Mouse (Mus musculus): ENCODE measurements around the gene Capzb. TPM values are rescaled to one million over a fixed set of nuclear protein-coding genes. Genes with fewer than 3 reads are reported as not detected.
A peak's percentile ranks its signal among the peaks of the same experiment; 100 is the strongest.

Gene Capzb
- total RNA-seq, 2 experiments from 2014 or later: 155 to 389 TPM

DNA sequence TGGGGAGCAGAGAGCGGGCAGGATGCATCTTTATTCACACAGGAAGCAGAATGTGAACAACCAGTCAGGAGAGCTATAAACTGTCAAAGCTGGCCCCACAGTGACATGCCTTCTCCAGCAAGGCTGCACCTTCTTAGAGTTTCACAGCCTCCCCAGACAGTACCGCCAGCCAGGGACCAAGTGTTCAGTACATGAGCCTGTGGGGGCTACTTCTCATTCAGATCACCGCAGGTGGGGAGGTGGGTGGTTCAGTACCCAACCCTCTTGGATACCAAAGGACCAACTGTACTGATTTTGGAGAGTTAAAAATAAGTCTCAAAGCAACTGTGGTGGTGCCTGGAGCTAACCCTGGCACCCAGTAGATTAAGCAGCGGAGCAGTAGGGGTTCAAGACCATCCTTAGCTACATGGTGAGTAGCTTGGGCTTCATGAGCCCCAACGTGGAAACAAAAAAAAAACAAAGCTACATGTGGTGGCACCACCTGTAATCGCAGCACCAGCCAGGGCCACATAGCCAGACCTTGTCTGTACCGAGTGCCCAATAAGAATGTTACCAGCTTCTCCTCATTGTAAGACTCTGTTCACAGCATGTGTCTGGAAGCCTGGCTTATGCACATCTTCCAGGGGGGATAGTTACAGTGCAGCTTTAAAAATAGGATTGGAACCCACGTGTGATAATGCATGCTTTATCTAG is 13.8 kb downstream of the Capzb start:
- no peak for ATAC-seq (replicated peaks; ENCODE audit: poor library complexity, severe bottlenecking)

- peak; percentile 55 for ATAC-seq (replicated peaks; ENCODE audit: poor library complexity, severe bottlenecking)
These were observed 15.8 kb downstream of the Capzb start for GRCm38 (mm10) chr4:139208236-139209129.

GRCm38 (mm10) chr4:139209130-139209840 is 16.6 kb downstream of the Capzb start:
- ATAC-seq (replicated peaks; ENCODE audit: poor library complexity, severe bottlenecking): no peak

DNA sequence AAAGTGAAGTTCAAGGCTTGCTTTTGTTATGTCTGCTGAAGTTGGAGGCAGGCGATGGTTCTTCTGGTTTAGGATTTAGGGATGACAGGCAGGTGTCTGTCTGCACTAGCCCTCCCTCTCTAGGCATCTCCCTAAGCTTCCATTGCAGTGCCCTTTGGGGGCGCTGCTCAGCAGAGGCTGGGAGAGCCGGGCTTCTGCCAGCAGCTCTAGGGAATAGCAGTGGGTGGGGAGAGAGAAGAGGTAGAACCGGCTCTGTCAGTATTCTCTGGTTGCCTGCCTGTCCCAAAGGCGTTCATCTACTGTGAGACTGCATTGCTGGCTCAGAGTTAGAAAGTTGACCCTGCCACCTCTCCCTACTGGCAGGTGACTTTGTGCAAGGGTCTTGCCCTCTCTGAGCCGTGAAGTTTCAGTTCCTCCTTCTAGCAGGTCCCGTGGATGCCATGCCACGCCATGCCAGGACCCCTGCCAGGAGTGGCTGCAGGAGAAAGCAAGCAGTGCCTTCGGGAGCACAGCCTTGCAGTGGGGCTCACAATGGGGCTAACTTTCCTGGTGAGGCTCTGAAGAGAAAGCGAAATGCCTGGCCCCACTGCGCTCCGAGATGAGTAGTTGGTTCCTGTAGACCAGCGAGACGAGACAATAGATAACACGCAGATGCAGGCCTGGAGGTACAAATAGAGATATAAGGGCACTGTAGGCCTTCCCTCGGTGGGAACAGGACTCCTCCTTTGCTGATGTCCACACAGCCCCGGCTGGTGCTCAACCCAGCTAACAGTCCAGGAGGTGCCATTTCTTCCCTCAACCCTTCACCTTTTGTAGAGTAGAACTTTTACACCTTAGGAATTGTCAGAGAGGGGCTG is 19.5 kb downstream of the Capzb start:
- peak; percentile 54 for ATAC-seq (replicated peaks; ENCODE audit: poor library complexity, severe bottlenecking)

DNA sequence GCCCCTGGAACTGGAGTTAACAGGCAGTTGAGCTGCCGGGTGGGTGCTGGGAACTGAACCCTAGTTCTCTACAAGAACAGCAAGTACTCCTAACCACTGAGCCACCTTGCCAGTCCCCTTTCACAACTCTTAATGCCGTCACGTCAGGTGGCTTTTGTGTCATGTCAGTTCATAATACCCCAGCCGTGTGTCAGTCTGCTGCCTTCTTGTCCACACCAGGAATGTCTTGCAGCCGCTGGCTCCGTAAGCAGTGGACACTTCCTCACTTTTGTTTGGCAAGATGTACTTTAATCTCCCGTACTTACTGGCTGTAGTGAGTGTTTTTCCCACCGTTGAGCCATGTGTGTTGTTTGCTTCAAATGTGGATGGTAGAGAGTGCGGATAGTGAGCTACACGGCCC is 20.4 kb downstream of the Capzb start:
- no peak for ATAC-seq (replicated peaks; ENCODE audit: poor library complexity, severe bottlenecking)

DNA sequence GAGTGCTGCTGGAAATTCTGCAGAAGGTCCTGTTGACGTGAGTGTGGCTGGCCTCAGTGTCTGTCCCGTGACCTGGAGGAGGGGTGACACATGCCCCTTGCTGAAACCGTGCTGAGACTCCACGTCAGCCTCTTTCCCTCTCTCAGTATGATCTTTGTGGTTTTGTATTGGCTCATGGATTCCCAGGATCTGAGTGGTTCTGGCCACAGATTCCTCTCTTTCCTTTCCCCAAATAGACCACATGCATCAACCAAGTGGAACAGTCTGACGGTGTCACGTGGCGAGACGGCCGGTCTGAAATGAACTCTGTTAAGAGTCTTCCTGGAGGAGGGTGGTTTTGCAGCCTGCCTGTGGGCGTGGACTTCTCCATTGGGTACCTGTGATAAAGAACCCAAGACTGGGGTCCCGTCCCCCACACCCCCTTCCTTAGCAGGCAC is 21.3 kb downstream of the Capzb start:
- peak; percentile 18 for ATAC-seq (replicated peaks; ENCODE audit: poor library complexity, severe bottlenecking)

- ATAC-seq (replicated peaks; ENCODE audit: poor library complexity, severe bottlenecking): no peak
These were observed 23.9 kb downstream of the Capzb start for GRCm38 (mm10) chr4:139216566-139216965.

DNA sequence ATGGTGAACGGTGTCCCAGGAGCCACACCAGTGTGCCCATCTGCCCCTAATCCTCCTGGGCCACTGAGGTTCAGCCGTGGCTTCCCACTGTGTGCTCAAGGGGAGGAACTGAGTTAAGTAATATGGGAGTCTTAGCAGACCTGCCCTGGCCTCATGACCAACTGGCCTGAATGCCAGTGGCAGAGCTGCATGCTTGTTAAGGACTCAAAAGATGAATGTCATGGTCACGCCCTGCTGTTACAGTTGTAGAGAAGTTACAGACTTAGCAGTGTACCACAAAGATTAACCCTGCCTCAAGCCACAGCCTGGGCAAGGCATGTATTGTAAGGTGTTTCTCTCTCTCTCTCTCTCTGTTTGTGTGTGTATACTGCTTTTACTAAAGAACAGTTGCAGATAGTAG is 25.8 kb downstream of the Capzb start:
- no peak for ATAC-seq (replicated peaks; ENCODE audit: poor library complexity, severe bottlenecking)

DNA sequence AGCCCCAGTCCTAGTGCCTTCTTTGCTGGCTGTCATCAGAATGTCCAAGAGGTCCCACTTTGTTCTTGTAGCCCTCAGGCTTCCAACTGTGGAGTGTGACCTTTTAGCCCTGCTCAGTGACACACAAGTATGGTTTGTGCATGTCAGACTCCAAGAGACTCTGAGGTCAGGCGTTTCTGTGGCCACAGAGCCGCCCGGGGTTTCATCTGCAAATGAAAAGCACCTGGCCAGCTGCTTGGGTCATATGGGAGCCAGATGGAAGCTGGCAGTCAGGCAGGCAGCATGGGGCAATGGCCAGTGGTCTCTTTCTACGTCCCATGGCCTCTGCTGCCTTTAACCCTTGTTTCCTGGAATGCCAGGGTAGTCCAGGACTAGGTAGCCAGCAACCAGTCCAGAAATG is 27.0 kb downstream of the Capzb start:
- ATAC-seq (replicated peaks; ENCODE audit: poor library complexity, severe bottlenecking): no peak

DNA sequence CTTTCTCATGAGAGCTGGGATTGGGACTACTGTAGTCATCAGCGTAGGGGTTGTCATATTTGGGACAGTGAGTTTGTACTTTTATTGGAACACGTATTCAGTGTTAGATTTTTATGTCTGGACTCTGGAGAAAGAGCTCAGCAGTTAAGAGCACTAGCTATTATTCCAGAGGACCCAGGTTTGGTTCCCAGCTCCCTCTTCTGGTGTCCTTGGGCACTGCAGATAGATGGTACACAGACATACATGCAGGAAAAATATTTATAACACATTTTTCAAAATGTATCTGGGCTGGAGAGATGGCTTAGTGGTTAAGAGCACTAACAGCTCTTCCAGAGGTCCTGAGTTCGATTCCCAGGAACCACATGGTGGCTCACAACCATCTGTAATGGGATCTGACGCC is 28.3 kb downstream of the Capzb start:
- no peak for ATAC-seq (replicated peaks; ENCODE audit: poor library complexity, severe bottlenecking)

DNA sequence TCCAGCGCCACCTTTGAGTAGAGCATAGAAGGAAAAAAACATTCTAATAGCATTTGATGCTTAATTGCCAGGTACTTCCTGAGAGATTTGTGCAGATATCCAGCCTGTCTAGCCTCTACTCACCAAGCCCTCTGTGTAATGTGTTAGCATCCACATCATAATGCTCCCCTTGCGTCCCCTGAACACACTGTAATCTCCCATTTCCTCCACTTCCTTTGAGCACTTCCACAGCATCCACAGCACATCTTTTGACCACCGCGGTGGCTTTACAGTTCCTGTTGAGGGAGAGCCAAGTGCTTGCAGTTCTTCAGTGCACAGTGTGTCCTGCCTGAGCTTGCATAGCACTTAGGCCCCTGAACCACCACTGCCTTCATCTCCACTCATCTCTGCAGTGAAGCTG is 29.1 kb downstream of the Capzb start:
- peak; percentile 59 for ATAC-seq (replicated peaks; ENCODE audit: poor library complexity, severe bottlenecking)

GRCm38 (mm10) chr4:139225115-139225514 is 32.4 kb downstream of the Capzb start:
- no peak for ATAC-seq (replicated peaks; ENCODE audit: poor library complexity, severe bottlenecking)

DNA sequence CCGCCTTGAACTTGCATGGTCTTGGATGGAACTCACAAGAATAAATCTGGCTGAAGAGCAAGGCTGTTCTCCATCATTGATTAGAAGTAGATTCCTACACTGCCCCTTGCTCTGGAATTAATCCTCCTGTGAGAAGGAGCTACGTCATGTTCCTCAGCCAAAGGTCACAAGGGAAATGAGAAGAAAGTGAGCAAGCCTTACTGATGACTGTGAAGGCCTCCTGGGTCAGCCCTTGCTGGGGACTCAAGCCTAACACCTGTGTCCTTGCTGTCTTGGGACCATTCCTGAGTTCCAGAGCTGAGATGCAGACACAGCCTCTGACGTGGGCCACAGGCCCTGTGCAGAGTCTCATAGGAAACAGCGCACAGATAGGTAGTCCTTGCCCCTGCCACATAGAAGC is 33.2 kb downstream of the Capzb start:
- ATAC-seq (replicated peaks; ENCODE audit: poor library complexity, severe bottlenecking): no peak

DNA sequence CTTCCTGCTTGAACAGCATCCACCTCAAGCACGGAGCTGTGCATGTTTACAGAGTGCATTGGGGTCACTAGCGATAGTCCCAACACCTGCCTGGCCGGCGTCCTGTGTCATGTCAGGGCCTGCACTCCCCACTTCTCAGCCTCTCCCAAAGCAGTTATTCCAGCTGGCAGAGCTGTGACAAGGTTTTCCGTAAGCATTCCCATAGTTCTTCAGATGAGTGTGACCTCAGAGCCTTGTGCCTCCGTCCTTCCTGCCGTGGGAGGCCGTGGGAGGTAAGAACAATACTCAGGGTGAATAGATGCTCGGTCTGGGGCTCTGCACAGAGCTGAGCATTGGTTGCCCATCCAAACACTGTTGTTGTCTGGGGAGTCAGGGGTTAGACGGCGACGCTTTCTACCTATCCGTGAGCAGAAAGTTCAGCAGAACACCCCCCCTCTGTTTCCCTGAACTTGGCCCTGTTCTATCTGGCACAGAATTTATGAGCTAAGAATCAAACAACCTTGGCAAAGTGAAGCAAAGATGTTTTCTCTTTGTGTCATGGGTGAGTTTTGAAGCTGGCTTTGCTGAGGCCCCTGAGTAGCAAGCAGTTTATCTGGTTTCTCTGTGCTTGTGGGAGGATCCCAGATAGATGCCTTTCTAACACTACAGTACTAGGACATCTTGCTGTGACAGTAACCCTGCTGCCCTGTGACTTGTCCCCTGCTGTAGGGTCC is 34.0 kb downstream of the Capzb start:
- no peak for ATAC-seq (replicated peaks; ENCODE audit: poor library complexity, severe bottlenecking)

DNA sequence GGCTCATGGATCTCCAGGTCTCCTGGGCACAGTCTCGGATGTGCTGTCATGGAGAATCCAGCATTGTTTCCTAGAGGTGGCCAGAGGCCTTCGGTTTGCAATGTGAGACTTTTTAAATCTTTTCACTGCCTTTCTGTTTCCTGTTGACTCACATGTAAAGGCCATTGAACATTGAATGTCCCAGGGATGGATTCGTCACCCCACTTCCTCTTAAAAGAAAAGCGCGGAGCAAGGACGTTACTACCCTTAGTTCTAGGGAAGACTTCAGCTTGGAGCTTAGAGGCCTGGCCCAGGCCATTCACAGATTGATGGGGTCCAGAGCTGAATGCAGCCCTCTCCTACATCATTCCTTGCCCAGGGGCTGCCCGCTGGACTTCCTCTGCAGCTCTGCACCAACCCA is 35.2 kb downstream of the Capzb start:
- no peak for ATAC-seq (replicated peaks; ENCODE audit: poor library complexity, severe bottlenecking)

- ATAC-seq (replicated peaks; ENCODE audit: poor library complexity, severe bottlenecking): no peak
These were observed 36.6 kb downstream of the Capzb start for GRCm38 (mm10) chr4:139229271-139229670.

DNA sequence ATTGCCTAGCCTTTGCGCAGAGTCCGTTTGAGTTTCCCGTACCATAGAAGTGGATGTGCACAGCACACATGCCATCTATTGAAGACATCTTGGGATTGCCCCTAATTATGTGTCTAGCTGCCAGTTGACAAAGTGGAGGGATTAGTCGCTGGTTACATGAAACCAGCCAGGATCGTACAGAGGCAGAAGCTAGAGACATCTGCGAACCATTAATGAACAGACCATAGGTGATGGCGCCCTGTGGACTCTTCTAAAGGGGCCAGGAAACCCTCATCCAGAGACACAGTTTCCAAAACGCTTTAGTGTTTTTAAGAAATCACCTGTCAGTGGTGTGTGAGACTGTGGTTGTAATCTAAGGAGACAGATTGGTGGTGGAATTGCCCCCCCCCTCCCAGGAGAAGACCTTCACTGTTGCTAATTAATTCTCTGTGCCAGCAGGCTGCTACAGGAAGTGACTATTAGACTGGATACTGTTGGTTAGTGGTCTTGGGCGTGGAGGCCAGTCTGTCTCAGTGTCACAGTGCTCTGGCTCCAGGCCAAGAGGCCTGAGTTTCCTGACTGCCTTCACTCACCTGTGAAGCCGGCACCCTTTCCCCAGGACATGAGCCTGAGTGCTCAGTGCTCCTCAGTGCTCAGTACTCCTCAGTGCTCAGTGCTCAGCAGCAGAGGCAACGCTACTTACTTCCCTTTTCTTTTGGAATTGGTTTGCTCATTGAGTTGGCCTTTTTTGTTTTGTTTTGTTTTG is 37.8 kb downstream of the Capzb start:
- peak; percentile 50 for ATAC-seq (replicated peaks; ENCODE audit: poor library complexity, severe bottlenecking)

GRCm38 (mm10) chr4:139231163-139231562 is 38.5 kb downstream of the Capzb start:
- ATAC-seq (replicated peaks; ENCODE audit: poor library complexity, severe bottlenecking): no peak

Data from granulocyte monocyte progenitor cell, adult 5-6 weeks (primary cell).